In the genomic region with DNA sequence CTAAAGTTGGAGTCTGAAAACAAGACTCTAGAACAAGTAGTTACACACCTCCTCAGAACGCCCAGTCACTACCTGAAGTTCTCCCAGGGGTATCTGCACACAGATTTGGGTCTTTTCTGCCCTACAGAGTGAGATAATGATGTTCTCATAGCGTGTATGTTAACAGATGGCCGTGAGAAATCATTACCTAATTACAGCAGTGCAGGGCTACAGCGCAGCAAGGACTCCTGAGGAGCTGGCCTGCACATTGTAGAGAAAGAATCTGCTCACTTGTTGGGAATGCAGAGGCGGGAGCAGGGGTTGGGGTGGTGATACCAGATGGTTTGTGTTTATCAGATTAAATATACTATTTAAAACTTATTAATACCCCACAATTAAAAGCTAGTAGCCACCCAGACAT, we compare ENCODE assay signal across 8 mouse cellular contexts. TPM values are rescaled to one million over a fixed set of nuclear protein-coding genes. Genes with fewer than 3 reads are reported as not detected.
DNase-seq lines count a peak whose midpoint lies in the region; ATAC-seq and TF ChIP-seq lines count a peak whose summit lies in the region.

No protein-coding gene starts in this region.

- peak; percentile 50 for DNase-seq in gastrocnemius, adult 2 months
- DNase-seq in gastrocnemius, postnatal 10 days = no peak
- DNase-seq in neural tube, embryonic 10.5 days (ENCODE audit: extremely low spot score, low spot score) = no peak
- no peak for DNase-seq in stomach, postnatal 0 days (ENCODE audit: low spot score)
- DNase-seq in thymus, adult 18-20 months = no peak

- H3K9ac ChIP-seq in neural tube, embryonic 13.5 days = no peak overlapping the region
- no peak overlapping the region for H3K9ac ChIP-seq in intestine, embryonic 15.5 days
- no peak overlapping the region for H3K9ac ChIP-seq in stomach, postnatal 0 days (ENCODE audit: low read length)

- intact Hi-C loops in gastrocnemius, adult 2 months (cut with DNase I) = loop anchor here (5.0 kb wide), 1 partner anchor 57 kb away; no protein-coding TSS in a partner anchor

- no peaks in the 10 kb centered on the region for H3K9me3 ChIP-seq in neural tube, embryonic 13.5 days
- no peaks in the 10 kb centered on the region for H3K9me3 ChIP-seq in intestine, embryonic 15.5 days
- no peaks in the 10 kb centered on the region for H3K9me3 ChIP-seq in stomach, postnatal 0 days (ENCODE audit: control insufficient read depth, low read length)

- H3K4me3 ChIP-seq in gastrocnemius, adult 2 months = peak overlapping the region; percentile 28
- H3K4me3 ChIP-seq in neural tube, embryonic 13.5 days = no peak overlapping the region
- H3K4me3 ChIP-seq in intestine, embryonic 15.5 days (replicated peaks) = no peak overlapping the region
- H3K4me3 ChIP-seq in stomach, postnatal 0 days (ENCODE audit: low read depth, low read length) = no peak overlapping the region

- TF ChIP-seq EP300 in stomach, postnatal 0 days (optimal IDR thresholded peaks at IDR 0.05) = no peak

- ATAC-seq in neural tube, embryonic 13.5 days (ENCODE audit: low read depth) = no peak
- peak; percentile 51; the same call in 1 of the 2 replicates for ATAC-seq in intestine, embryonic 15.5 days
- ATAC-seq in stomach, postnatal 0 days (ENCODE audit: low FRiP score, low TSS enrichment) = peak; percentile 71; the same call in 1 of the 2 replicates
- ATAC-seq in erythroblast, adult 5-6 weeks (replicated peaks; ENCODE audit: low FRiP score, poor library complexity, severe bottlenecking) = no peak

- no peak for TF ChIP-seq CTCF in gastrocnemius, adult 2 months (IDR thresholded peaks at IDR 0.05)
- no peak for TF ChIP-seq CTCF in stomach, postnatal 0 days (IDR thresholded peaks at IDR 0.05; ENCODE audit: low read depth)

- H3K27ac ChIP-seq in gastrocnemius, adult 2 months = peak overlapping the region; percentile 89
- peak overlapping the region; percentile 46; the same call in 1 of the 2 replicates for H3K27ac ChIP-seq in neural tube, embryonic 13.5 days (replicated peaks)
- H3K27ac ChIP-seq in intestine, embryonic 15.5 days = peak overlapping the region; percentile 77
- peak overlapping the region; percentile 90 for H3K27ac ChIP-seq in stomach, postnatal 0 days (replicated peaks)

- WGBS in neural tube, embryonic 13.5 days = 72% methylated on average over 5 of the region's 5 CpGs
- 50% methylated on average over 5 of the region's 5 CpGs for WGBS in intestine, embryonic 15.5 days
- 40% methylated on average over 5 of the region's 5 CpGs for WGBS in stomach, postnatal 0 days

- no peak overlapping the region for H3K4me2 ChIP-seq in neural tube, embryonic 13.5 days
- H3K4me2 ChIP-seq in intestine, embryonic 15.5 days (replicated peaks) = no peak overlapping the region
- H3K4me2 ChIP-seq in stomach, postnatal 0 days (replicated peaks; ENCODE audit: low read depth) = no peak overlapping the region

- no peaks in the 10 kb centered on the region for H3K36me3 ChIP-seq in neural tube, embryonic 13.5 days
- H3K36me3 ChIP-seq in intestine, embryonic 15.5 days = no peaks in the 10 kb centered on the region
- no peaks in the 10 kb centered on the region for H3K36me3 ChIP-seq in stomach, postnatal 0 days (ENCODE audit: control insufficient read depth, insufficient read depth, low read length)

- H3K4me1 ChIP-seq in neural tube, embryonic 13.5 days (replicated peaks) = no peaks in the 10 kb centered on the region
- H3K4me1 ChIP-seq in intestine, embryonic 15.5 days (replicated peaks) = peaks cover 7% of the 10 kb centered on the region
- no peaks in the 10 kb centered on the region; the same call in 1 of the 2 replicates for H3K4me1 ChIP-seq in stomach, postnatal 0 days (replicated peaks; ENCODE audit: control insufficient read depth, insufficient read depth)

- no peaks in the 10 kb centered on the region for H3K27me3 ChIP-seq in neural tube, embryonic 13.5 days
- H3K27me3 ChIP-seq in intestine, embryonic 15.5 days (replicated peaks) = no peaks in the 10 kb centered on the region
- H3K27me3 ChIP-seq in stomach, postnatal 0 days (ENCODE audit: control insufficient read depth, insufficient read depth, low read length) = no peaks in the 10 kb centered on the region

RNA-seq across cellular contexts. Expression of gene Tes3-ps, which starts 12.6 kb away (rescaled TPM):
- 1 to 10 TPM; 1.7 to 2.4 TPM for total RNA-seq in gastrocnemius, adult 2 months (2021)
- total RNA-seq in gastrocnemius, postnatal 10 days (2021) = 1 to 10 TPM; 1.4 to 1.5 TPM
- polyA plus RNA-seq in neural tube, embryonic 13.5 days (2015; fragmentation: Nextera tagmentation; extraction: Ambion mirVana) = 0.68 and 0.75 TPM in 2 replicates
- polyA plus RNA-seq in intestine, embryonic 15.5 days (2015; fragmentation: Nextera tagmentation; extraction: Ambion mirVana) = 0.68 and 0.77 TPM in 2 replicates
- 0.35 and 0.45 TPM in 2 replicates for polyA plus RNA-seq in stomach, postnatal 0 days (2015; fragmentation: Nextera tagmentation; extraction: Ambion mirVana)
- 0.77 and 0.84 TPM in 2 replicates for total RNA-seq in erythroblast, adult 5-6 weeks (2015; ENCODE audit: low replicate concordance)
- 3.0 and 5.4 TPM in 2 replicates for total RNA-seq in erythroblast, adult 5-6 weeks (2017; ENCODE audit: low replicate concordance)

RNA-seq across cellular contexts. Expression of gene Ecm2, which starts 24.1 kb away (rescaled TPM):
- total RNA-seq in gastrocnemius, adult 2 months (2021) = 10 to 100 TPM in 1 of 2 experiments, 1 to 10 TPM in 1; 8.0 to 15.0 TPM
- total RNA-seq in gastrocnemius, postnatal 10 days (2021) = 10 to 100 TPM; 17.8 TPM
- polyA plus RNA-seq in neural tube, embryonic 13.5 days (2015; fragmentation: Nextera tagmentation; extraction: Ambion mirVana) = 1.0 and 1.7 TPM in 2 replicates
- polyA plus RNA-seq in intestine, embryonic 15.5 days (2015; fragmentation: Nextera tagmentation; extraction: Ambion mirVana) = 0.84 and 0.92 TPM in 2 replicates
- 2.0 and 2.2 TPM in 2 replicates for polyA plus RNA-seq in stomach, postnatal 0 days (2015; fragmentation: Nextera tagmentation; extraction: Ambion mirVana)
- total RNA-seq in erythroblast, adult 5-6 weeks (2015; ENCODE audit: low replicate concordance) = not detected in 2 replicates
- total RNA-seq in erythroblast, adult 5-6 weeks (2017; ENCODE audit: low replicate concordance) = 0.09 and 0.70 TPM in 2 replicates

RNA-seq across cellular contexts. Expression of gene Ippk, which starts 59.5 kb away (rescaled TPM):
- total RNA-seq in gastrocnemius, adult 2 months (2021) = 1 to 10 TPM; 5.6 to 6.3 TPM
- 1 to 10 TPM; 5.7 to 6.3 TPM for total RNA-seq in gastrocnemius, postnatal 10 days (2021)
- polyA plus RNA-seq in neural tube, embryonic 13.5 days (2015; fragmentation: Nextera tagmentation; extraction: Ambion mirVana) = 12.5 and 13.4 TPM in 2 replicates
- 19.1 and 19.7 TPM in 2 replicates for polyA plus RNA-seq in intestine, embryonic 15.5 days (2015; fragmentation: Nextera tagmentation; extraction: Ambion mirVana)
- 22.1 and 23.4 TPM in 2 replicates for polyA plus RNA-seq in stomach, postnatal 0 days (2015; fragmentation: Nextera tagmentation; extraction: Ambion mirVana)
- 1.5 and 1.9 TPM in 2 replicates for total RNA-seq in erythroblast, adult 5-6 weeks (2015; ENCODE audit: low replicate concordance)
- total RNA-seq in erythroblast, adult 5-6 weeks (2017; ENCODE audit: low replicate concordance) = 1.5 and 5.7 TPM in 2 replicates

Comparison
In these comparisons a context has a peak if more than half of its experiments do, and no peak if none do; other contexts are left out.
1. ATAC-seq: peak in intestine, embryonic 15.5 days (single experiment) and stomach, postnatal 0 days (single experiment); none in neural tube, embryonic 13.5 days (single experiment) and erythroblast, adult 5-6 weeks (single experiment).
2. RNA of gene Ecm2, which starts 24.1 kb away (total RNA-seq): 17.8 TPM in gastrocnemius, postnatal 10 days and 8.0 to 15.0 TPM in gastrocnemius, adult 2 months; 0.09 to 0.70 TPM in erythroblast, adult 5-6 weeks; every median in the first group is over 4 times any median in the second.
3. Peak in every context shown above with its lines, with median percentiles within 50 percentile points of each other: H3K27ac ChIP-seq.